Mouse (Mus musculus): Measurements from ENCODE around the gene Slc7a7.

DNA sequence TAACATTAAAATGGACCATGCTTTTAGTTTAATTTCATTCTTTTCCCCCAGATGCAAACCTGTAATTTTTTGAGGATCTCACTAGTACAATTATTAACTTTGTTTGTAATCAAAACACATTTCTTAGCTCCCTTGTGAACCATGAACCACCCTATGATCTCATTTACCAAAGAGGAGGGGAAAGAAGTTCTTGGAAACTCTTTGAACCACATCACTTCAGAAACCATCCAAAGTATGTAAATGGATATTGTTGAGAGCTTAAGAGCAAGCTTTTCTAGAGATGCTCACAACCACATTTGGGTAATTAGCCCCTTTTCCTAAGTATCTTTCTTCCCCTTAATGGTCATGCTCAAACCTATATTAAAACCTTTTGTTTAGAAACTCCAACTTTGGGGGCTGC lies 23.3 kb downstream of the Slc7a7 start:
- no peak for TF ChIP-seq CTCF (IDR thresholded peaks at IDR 0.05; ENCODE audit: control insufficient read depth, insufficient read depth, insufficient read length)
- no peak for TF ChIP-seq MAX (IDR thresholded peaks at IDR 0.05)
- TF ChIP-seq FOSL1 (IDR thresholded peaks at IDR 0.05; ENCODE audit: insufficient read depth, low read length, poor library complexity, severe bottlenecking) = no peak
- no peak for TF ChIP-seq USF1 (IDR thresholded peaks at IDR 0.05; ENCODE audit: low read depth)
